Comparison of ENCODE assay signal across 22 mouse cellular contexts in genomic region chr1:167279160-167279715, GRCm38 (mm10). TPM values are rescaled to one million over a fixed set of nuclear protein-coding genes. Genes with fewer than 3 reads are reported as not detected.
DNase-seq lines count a peak whose midpoint lies in the region; ATAC-seq and TF ChIP-seq lines count a peak whose summit lies in the region.
"Had no signal": no experiment of that assay in that cellular context is flagged by ENCODE, and none has a peak within 500 bp of the region (broad histone marks: within the 10 kb centered on the region; RNA-seq: fewer than 3 reads in every experiment).

No protein-coding gene starts in this region.

- no peak for TF ChIP-seq CTCF in intestine, postnatal 0 days (IDR thresholded peaks at IDR 0.05; ENCODE audit: low read depth)

- no peak overlapping the region for H3K4me3 ChIP-seq in hindbrain, embryonic 10.5 days
- no peak overlapping the region for H3K4me3 ChIP-seq in hindbrain, embryonic 14.5 days (replicated peaks; ENCODE audit: low read length)
- H3K4me3 ChIP-seq in ES-E14 (ENCODE audit: insufficient read depth in 1 of 2, low read depth in 1 of 2, low read length in 2 of 2, poor library complexity in 1 of 2, severe bottlenecking in 1 of 2), result peak overlapping the region; percentile 2 to 40; a peak in 2 of 4 replicates
- H3K4me3 ChIP-seq in heart, embryonic 14.5 days (ENCODE audit: control insufficient read depth in 1 of 2, insufficient read depth in 1 of 2, low read depth in 1 of 2, low read length in 2 of 2), result no peak overlapping the region
- no peak overlapping the region for H3K4me3 ChIP-seq in intestine, postnatal 0 days (ENCODE audit: low read depth, low read length)
- H3K4me3 ChIP-seq: embryonic facial prominence, embryonic 12.5 days; hindbrain, embryonic 12.5 days; limb, embryonic 13.5 days; midbrain, embryonic 13.5 days; neural tube, embryonic 13.5 days had no signal

- WGBS in hindbrain, embryonic 10.5 days, result 68% methylated on average over 13 of the region's 13 CpGs
- 78% methylated on average over 13 of the region's 13 CpGs for WGBS in hindbrain, embryonic 14.5 days
- 31% methylated on average over 13 of the region's 13 CpGs for WGBS in heart, embryonic 14.5 days
- 82% methylated on average over 13 of the region's 13 CpGs for WGBS in intestine, postnatal 0 days

- ATAC-seq in frontal cortex, adult (ENCODE audit: low TSS enrichment), result peak; percentile 51
- no peak for ATAC-seq in hindbrain, embryonic 14.5 days (ENCODE audit: low FRiP score)
- ATAC-seq in heart, embryonic 14.5 days (ENCODE audit: insufficient number of reproducible peaks, insufficient read depth, low FRiP score, low read depth), result no peak
- no peak for ATAC-seq in intestine, postnatal 0 days
- ATAC-seq: forebrain, embryonic 14.5 days; inflammation-experienced regulatory T-cells, adult 6 months; midbrain, embryonic 13.5 days had no signal

- DNase-seq in frontal cortex, adult 2 months (ENCODE audit: extremely low spot score in 1 of 2, low spot score in 1 of 2), result no peak
- no peak for DNase-seq in hindbrain, embryonic 10.5 days (ENCODE audit: low spot score)
- no peak for DNase-seq in hindbrain, embryonic 14.5 days (ENCODE audit: low spot score)
- no peak for DNase-seq in ES-E14 (ENCODE audit: low read depth, low spot score)
- no peak for DNase-seq in adrenal gland, adult 18-20 months (ENCODE audit: low spot score in 2 of 2)
- DNase-seq: adrenal gland, postnatal 14 days; cerebellum, adult 11 months; cerebellum, postnatal 10 days; gastrocnemius, postnatal 36 days; lung, postnatal 10 days; thymus, postnatal 36 days had no signal

- in situ Hi-C loops in ES-E14 (cut with MboI; ENCODE audit: low sequenced_read_pairs in 2 of 2, unreplicated experiment in 2 of 2), result no loop called here

- H3K9ac ChIP-seq in hindbrain, embryonic 14.5 days, result no peak overlapping the region
- no peak overlapping the region for H3K9ac ChIP-seq in ES-E14 (ENCODE audit: insufficient read depth, low read depth, low read length, poor library complexity, severe bottlenecking)
- H3K9ac ChIP-seq in heart, embryonic 14.5 days (ENCODE audit: low read length), result peak overlapping the region; percentile 18; the same call in 1 of the 2 replicates
- no peak overlapping the region for H3K9ac ChIP-seq in intestine, postnatal 0 days (ENCODE audit: low read depth, low read length)
- H3K9ac ChIP-seq: embryonic facial prominence, embryonic 12.5 days; hindbrain, embryonic 12.5 days; limb, embryonic 13.5 days; midbrain, embryonic 13.5 days; neural tube, embryonic 13.5 days had no signal

- no peaks in the 10 kb centered on the region for H3K27me3 ChIP-seq in hindbrain, embryonic 10.5 days (ENCODE audit: insufficient read depth, poor library complexity, severe bottlenecking)
- no peaks in the 10 kb centered on the region for H3K27me3 ChIP-seq in hindbrain, embryonic 14.5 days (ENCODE audit: control insufficient read depth, insufficient read depth, low read length)
- H3K27me3 ChIP-seq in heart, embryonic 14.5 days (ENCODE audit: control insufficient read depth, insufficient read depth, low read length), result no peaks in the 10 kb centered on the region
- peaks cover 45% of the 10 kb centered on the region for H3K27me3 ChIP-seq in intestine, postnatal 0 days (replicated peaks; ENCODE audit: control insufficient read depth, insufficient read depth, low read length)
- H3K27me3 ChIP-seq: embryonic facial prominence, embryonic 12.5 days; hindbrain, embryonic 12.5 days; limb, embryonic 13.5 days; midbrain, embryonic 13.5 days; neural tube, embryonic 13.5 days had no signal

- peaks cover 52% of the 10 kb centered on the region for H3K4me1 ChIP-seq in hindbrain, embryonic 10.5 days (replicated peaks)
- peaks cover 15% of the 10 kb centered on the region for H3K4me1 ChIP-seq in hindbrain, embryonic 14.5 days (replicated peaks; ENCODE audit: control insufficient read depth, insufficient read depth, low read length)
- H3K4me1 ChIP-seq in ES-E14 (ENCODE audit: control insufficient read depth in 2 of 2, insufficient read depth in 2 of 2, low read length in 2 of 2, poor library complexity in 1 of 2), result peaks cover 9 to 30% of the 10 kb centered on the region in 2 experiments
- peaks cover 15 to 27% of the 10 kb centered on the region in 2 experiments for H3K4me1 ChIP-seq in heart, embryonic 14.5 days (ENCODE audit: control insufficient read depth in 2 of 2, insufficient read depth in 2 of 2, low read length in 2 of 2)
- no peaks in the 10 kb centered on the region for H3K4me1 ChIP-seq in intestine, postnatal 0 days (replicated peaks; ENCODE audit: control insufficient read depth, insufficient read depth, low read length)

- no peak overlapping the region for H3K4me2 ChIP-seq in hindbrain, embryonic 14.5 days (replicated peaks)
- H3K4me2 ChIP-seq in heart, embryonic 14.5 days (ENCODE audit: low read length), result peak overlapping the region; percentile 31
- H3K4me2 ChIP-seq in intestine, postnatal 0 days (replicated peaks; ENCODE audit: low read depth), result no peak overlapping the region
- H3K4me2 ChIP-seq: embryonic facial prominence, embryonic 12.5 days; hindbrain, embryonic 12.5 days; limb, embryonic 13.5 days; midbrain, embryonic 13.5 days; neural tube, embryonic 13.5 days had no signal

- no peaks in the 10 kb centered on the region for H3K9me3 ChIP-seq in hindbrain, embryonic 10.5 days
- no peaks in the 10 kb centered on the region for H3K9me3 ChIP-seq in hindbrain, embryonic 14.5 days (ENCODE audit: control insufficient read depth, low read length)
- no peaks in the 10 kb centered on the region for H3K9me3 ChIP-seq in ES-E14 (ENCODE audit: control insufficient read depth, insufficient read depth, low read depth, low read length)
- no peaks in the 10 kb centered on the region for H3K9me3 ChIP-seq in heart, embryonic 14.5 days (ENCODE audit: control insufficient read depth, low read length)
- no peaks in the 10 kb centered on the region for H3K9me3 ChIP-seq in intestine, postnatal 0 days (ENCODE audit: control insufficient read depth)
- H3K9me3 ChIP-seq: embryonic facial prominence, embryonic 12.5 days; hindbrain, embryonic 12.5 days; limb, embryonic 13.5 days; midbrain, embryonic 13.5 days; neural tube, embryonic 13.5 days had no signal

- H3K27ac ChIP-seq in hindbrain, embryonic 10.5 days, result peak overlapping the region; percentile 16; the same call in 1 of the 2 replicates
- H3K27ac ChIP-seq in hindbrain, embryonic 14.5 days, result no peak overlapping the region
- peak overlapping the region; percentile 17; the same call in 1 of the 2 replicates for H3K27ac ChIP-seq in ES-E14 (ENCODE audit: insufficient read depth, low read depth, low read length, poor library complexity, severe bottlenecking)
- H3K27ac ChIP-seq in heart, embryonic 14.5 days (replicated peaks in 1 of 2; ENCODE audit: control insufficient read depth in 1 of 2, insufficient read depth in 1 of 2, low read depth in 2 of 2, low read length in 2 of 2), result peak overlapping the region; percentile 49 to 60
- no peak overlapping the region for H3K27ac ChIP-seq in intestine, postnatal 0 days (ENCODE audit: low read depth, low read length)
- H3K27ac ChIP-seq: embryonic facial prominence, embryonic 12.5 days; hindbrain, embryonic 12.5 days; kidney, postnatal 0 days; limb, embryonic 13.5 days; midbrain, embryonic 13.5 days; neural tube, embryonic 13.5 days had no signal

- H3K36me3 ChIP-seq in hindbrain, embryonic 10.5 days, result peaks cover 40% of the 10 kb centered on the region
- no peaks in the 10 kb centered on the region for H3K36me3 ChIP-seq in hindbrain, embryonic 14.5 days (replicated peaks; ENCODE audit: control insufficient read depth, insufficient read depth)
- H3K36me3 ChIP-seq in ES-E14 (ENCODE audit: control insufficient read depth, insufficient read depth, low read length, poor library complexity, severe bottlenecking), result peaks cover 12% of the 10 kb centered on the region
- H3K36me3 ChIP-seq in heart, embryonic 14.5 days (ENCODE audit: control insufficient read depth, insufficient read depth, low read length), result no peaks in the 10 kb centered on the region
- no peaks in the 10 kb centered on the region for H3K36me3 ChIP-seq in intestine, postnatal 0 days (ENCODE audit: control insufficient read depth, insufficient read depth)
- H3K36me3 ChIP-seq: embryonic facial prominence, embryonic 12.5 days; hindbrain, embryonic 12.5 days; neural tube, embryonic 13.5 days had no signal

TF ChIP-seq in ES-E14, 5 proteins besides CTCF, POLR2A, EP300 and RAD21:
- TF ChIP-seq CHD2 (IDR thresholded peaks at IDR 0.05; ENCODE audit: low read depth, low read length) (no peak), ZC3H11A (IDR thresholded peaks at IDR 0.05; ENCODE audit: borderline replicate concordance, low read depth, low read length) (no peak), ZNF384 (IDR thresholded peaks at IDR 0.05; ENCODE audit: low read depth, low read length) (no peak), HCFC1 (IDR thresholded peaks at IDR 0.05; ENCODE audit: borderline replicate concordance, insufficient read depth, low read length) (no peak), MAFK (IDR thresholded peaks at IDR 0.05; ENCODE audit: insufficient read depth, low read depth, low read length) (peak; percentile 28; the same call in 1 of the 2 replicates)

RNA-seq across cellular contexts. Expression of gene Uck2, which starts 5.9 kb away (rescaled TPM):
- polyA plus RNA-seq in frontal cortex, adult 2 months (2012; rRNA removed), result 17.5 and 18.4 TPM in 2 replicates
- 113 and 125 TPM in 2 replicates for polyA plus RNA-seq in hindbrain, embryonic 10.5 days (2016; fragmentation: Nextera tagmentation; extraction: Ambion mirVana)
- 48.8 and 49.6 TPM in 2 replicates for polyA plus RNA-seq in hindbrain, embryonic 14.5 days (2014; fragmentation: Nextera tagmentation; extraction: Ambion mirVana)
- total RNA-seq in ES-E14 (2012; rRNA removed), result 152 and 158 TPM in 2 replicates
- polyA plus RNA-seq in heart, embryonic 14.5 days (2014; fragmentation: Nextera tagmentation; extraction: Ambion mirVana), result 39.2 TPM in 2 replicates
- 10.1 and 10.8 TPM in 2 replicates for polyA plus RNA-seq in intestine, postnatal 0 days (2015; fragmentation: Nextera tagmentation; extraction: Ambion mirVana)
- total RNA-seq in adrenal gland, adult 18-20 months (2021), result 10 to 100 TPM; 57.8 to 76.8 TPM

RNA-seq across cellular contexts. Expression of gene Tmco1, which starts 28.9 kb away (rescaled TPM):
- polyA plus RNA-seq in frontal cortex, adult 2 months (2012; rRNA removed), result 64.0 and 68.9 TPM in 2 replicates
- 76.3 and 78.3 TPM in 2 replicates for polyA plus RNA-seq in hindbrain, embryonic 10.5 days (2016; fragmentation: Nextera tagmentation; extraction: Ambion mirVana)
- 67.8 and 72.0 TPM in 2 replicates for polyA plus RNA-seq in hindbrain, embryonic 14.5 days (2014; fragmentation: Nextera tagmentation; extraction: Ambion mirVana)
- 155 and 156 TPM in 2 replicates for total RNA-seq in ES-E14 (2012; rRNA removed)
- 85.6 and 90.1 TPM in 2 replicates for polyA plus RNA-seq in heart, embryonic 14.5 days (2014; fragmentation: Nextera tagmentation; extraction: Ambion mirVana)
- polyA plus RNA-seq in intestine, postnatal 0 days (2015; fragmentation: Nextera tagmentation; extraction: Ambion mirVana), result 82.6 and 95.3 TPM in 2 replicates
- total RNA-seq in adrenal gland, adult 18-20 months (2021), result 100 to 1,000 TPM; 132 to 149 TPM

Comparison
In these comparisons a context has a peak if more than half of its experiments do, and no peak if none do; other contexts are left out.
1. H3K27ac ChIP-seq: peak in hindbrain, embryonic 10.5 days (single experiment), ES-E14 (single experiment) and heart, embryonic 14.5 days (2 of 2); none in hindbrain, embryonic 14.5 days (single experiment) and intestine, postnatal 0 days (single experiment).
2. H3K4me3 ChIP-seq: peak in ES-E14 (2 of 2); none in hindbrain, embryonic 10.5 days (single experiment), hindbrain, embryonic 14.5 days (single experiment), heart, embryonic 14.5 days (0 of 2) and intestine, postnatal 0 days (single experiment).